Mouse (Mus musculus) bone marrow macrophage, adult 2 months (primary cell): ENCODE measurements at regions not wholly inside any gene's neighbourhood (a gene's known extent, or its start where the extent isn't known, plus 50 kb on each side); places are given as distances from the start of the nearest gene placed in this dataset.

Experiments used
- CTCF ChIP-seq: IDR thresholded peaks from 2 replicates; pipeline ENCODE4 v1.5.1; 2012; ENCODE audit warnings: low read depth, mild to moderate bottlenecking, low read length, moderate library complexity
- POLR2A ChIP-seq: IDR thresholded peaks from 2 replicates; pipeline ENCODE4 v1.6.1; 2012; ENCODE audit warnings: mild to moderate bottlenecking, low read depth, low read length, borderline replicate concordance

DNA sequence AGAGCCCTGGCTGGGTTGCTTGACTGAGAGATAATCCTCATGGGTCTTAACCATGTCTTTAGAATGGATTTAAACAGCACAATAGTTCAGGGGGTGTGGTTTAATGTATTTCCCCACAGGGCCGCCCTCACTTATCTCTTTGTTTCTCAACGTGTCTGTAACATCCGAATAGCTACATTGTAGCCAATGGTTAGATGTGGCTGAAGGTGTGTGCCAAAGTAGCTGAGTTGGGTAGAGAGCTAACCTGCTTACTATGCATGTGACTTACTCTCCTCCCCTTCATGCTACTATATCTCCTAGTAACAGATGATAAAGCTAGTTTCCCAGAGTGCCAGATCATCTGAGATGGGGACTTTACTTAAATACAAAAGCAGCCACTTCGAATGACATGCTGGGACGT, 213.2 kb upstream of the Prok2 start:
- TF ChIP-seq CTCF (no peak), POLR2A (no peak)
